Mouse (Mus musculus) CH12.LX (cell line): ENCODE data around the gene A530064D06Rik. TPM values are rescaled to one million over a fixed set of nuclear protein-coding genes. Genes with fewer than 3 reads are reported as not detected.

Source experiments
- DNase-seq: peaks from one replicate; pipeline ENCODE4 v3.0.0-alpha.2; 2013; ENCODE audit errors: extremely low read depth
- H3K27ac ChIP-seq: 2 replicates; pipeline ENCODE4 v1.5.1; 2012; ENCODE audit warnings: low read depth, mild to moderate bottlenecking, control low read depth, moderate library complexity; ENCODE audit not compliant: insufficient read depth
- H3K27me3 ChIP-seq: replicated peaks from 2 replicates; pipeline ENCODE3; 2012; ENCODE audit warnings: inconsistent platforms
- H3K36me3 ChIP-seq, 2 experiments: replicated peaks in 1 of 2; 2 replicates each; pipeline versions ENCODE3 to v1.6.1; 2012; ENCODE audit warnings: inconsistent platforms in 1 of 2, low read length in 1 of 2, mild to moderate bottlenecking in 1 of 2, mixed read lengths in 1 of 2, moderate library complexity in 1 of 2; ENCODE audit not compliant: control insufficient read depth in 1 of 2, insufficient read depth in 1 of 2
- H3K4me1 ChIP-seq, 2 experiments: 2 replicates each; pipeline ENCODE4 v1.6.1; 2012; ENCODE audit warnings: inconsistent platforms in 1 of 2, moderate library complexity in 1 of 2; ENCODE audit not compliant: insufficient read depth in 2 of 2, control insufficient read depth in 1 of 2
- H3K4me2 ChIP-seq: 2 replicates; pipeline ENCODE4 v1.6.1; 2012; ENCODE audit warnings: low read depth, mild to moderate bottlenecking, control low read depth; ENCODE audit not compliant: poor library complexity, insufficient read depth, severe bottlenecking
- H3K4me3 ChIP-seq, 3 experiments: fragments of 150-350 bp in 1 of 3; sonication (generic) in 1 of 3; replicated peaks in 1 of 3; 2 replicates each; pipeline versions ENCODE3 to v1.5.1; 2011 to 2012; ENCODE audit warnings: low read depth in 2 of 3, low read length in 2 of 3, mild to moderate bottlenecking in 2 of 3, moderate library complexity in 2 of 3, control low read depth in 1 of 3, improper control_type of control experiment in 1 of 3, inconsistent platforms in 1 of 3, mixed read lengths in 1 of 3; ENCODE audit not compliant: poor library complexity in 1 of 3
- H3K79me2 ChIP-seq: replicated peaks from 2 replicates; pipeline ENCODE4 v1.6.1; 2012; ENCODE audit warnings: mild to moderate bottlenecking, moderate library complexity; ENCODE audit not compliant: control insufficient read depth, poor library complexity, insufficient read depth, severe bottlenecking; ENCODE audit errors: extremely low read depth
- H3K9ac ChIP-seq: 2 replicates; pipeline ENCODE4 v1.6.1; 2012; ENCODE audit warnings: low read depth, mild to moderate bottlenecking, control low read depth, moderate library complexity; ENCODE audit not compliant: insufficient read depth
- H3K9me3 ChIP-seq: replicated peaks from 2 replicates; pipeline ENCODE3; 2012; ENCODE audit warnings: low read length, inconsistent platforms, mixed read lengths
- CHD1 ChIP-seq: IDR thresholded peaks from 2 replicates; pipeline ENCODE4 v1.6.1; 2012; ENCODE audit warnings: low read depth, low read length, improper control_type of control experiment, inconsistent platforms
- CHD2 ChIP-seq: IDR thresholded peaks from 2 replicates; pipeline ENCODE4 v1.6.1; 2011; ENCODE audit warnings: low read length, improper control_type of control experiment
- CTCF ChIP-seq, 2 experiments: IDR thresholded peaks in 1 of 2; conservative IDR thresholded peaks in 1 of 2; 2 replicates each; pipeline ENCODE4 v1.5.1; 2011 to 2012; ENCODE audit warnings: low read depth in 2 of 2, low read length in 2 of 2, improper control_type of control experiment in 1 of 2, inconsistent platforms in 1 of 2, mild to moderate bottlenecking in 1 of 2, moderate library complexity in 1 of 2
- E2F4 ChIP-seq: IDR thresholded peaks from 2 replicates; pipeline ENCODE4 v1.6.1; 2011; ENCODE audit warnings: low read depth, low read length, improper control_type of control experiment; ENCODE audit not compliant: insufficient replicate concordance
- ELF1 ChIP-seq: IDR thresholded peaks from 2 replicates; pipeline ENCODE4 v1.6.1; 2014; ENCODE audit warnings: low read depth, mild to moderate bottlenecking, inconsistent platforms, low read length, improper control_type of control experiment
- GABPA ChIP-seq: IDR thresholded peaks from 2 replicates; pipeline ENCODE4 v1.6.1; 2012; ENCODE audit warnings: low read depth, low read length, improper control_type of control experiment, inconsistent platforms; ENCODE audit not compliant: insufficient replicate concordance
- IRF4 ChIP-seq: IDR thresholded peaks from 2 replicates; pipeline ENCODE4 v1.6.1; 2014; ENCODE audit warnings: low read depth, mild to moderate bottlenecking, inconsistent platforms, low read length, improper control_type of control experiment
- JUN ChIP-seq: IDR thresholded peaks from 2 replicates; pipeline ENCODE4 v1.6.1; 2011; ENCODE audit warnings: low read depth, mild to moderate bottlenecking, low read length, improper control_type of control experiment, moderate library complexity; ENCODE audit not compliant: insufficient read depth
- MAFK ChIP-seq: IDR thresholded peaks from 2 replicates; pipeline ENCODE4 v1.6.1; 2011; ENCODE audit warnings: low read length, improper control_type of control experiment; ENCODE audit not compliant: insufficient replicate concordance
- MEF2A ChIP-seq: IDR thresholded peaks from 2 replicates; pipeline ENCODE4 v1.6.1; 2014; ENCODE audit warnings: low read depth, mild to moderate bottlenecking, inconsistent platforms, low read length, improper control_type of control experiment, borderline replicate concordance
- MYC ChIP-seq: IDR thresholded peaks from 2 replicates; pipeline ENCODE4 v1.6.1; 2011; ENCODE audit warnings: low read depth, mild to moderate bottlenecking, improper control_type of control experiment, low read length
- NELFE ChIP-seq: IDR thresholded peaks from 2 replicates; pipeline ENCODE4 v1.6.1; 2011; ENCODE audit warnings: low read depth, low read length, improper control_type of control experiment
- PAX5 ChIP-seq: IDR thresholded peaks from 2 replicates; pipeline ENCODE4 v1.6.1; 2012; ENCODE audit warnings: low read length, inconsistent platforms, mixed read lengths
- POLR2A ChIP-seq: IDR thresholded peaks from 2 replicates; pipeline ENCODE4 v1.6.1; 2011; ENCODE audit warnings: low read depth, mild to moderate bottlenecking, improper control_type of control experiment, low read length
- POLR2AphosphoS2 ChIP-seq: IDR thresholded peaks from 2 replicates; pipeline ENCODE4 v1.6.1; 2011; ENCODE audit warnings: low read depth, low read length, improper control_type of control experiment
- RCOR1 ChIP-seq: conservative IDR thresholded peaks from 2 replicates; pipeline ENCODE4 v1.6.1; 2012; ENCODE audit warnings: low read depth, mild to moderate bottlenecking, inconsistent platforms, low read length, improper control_type of control experiment
- SIN3A ChIP-seq: IDR thresholded peaks from 2 replicates; pipeline ENCODE4 v1.6.1; 2012; ENCODE audit warnings: low read length, improper control_type of control experiment, inconsistent platforms
- SMC3 ChIP-seq: IDR thresholded peaks from 2 replicates; pipeline ENCODE4 v1.6.1; 2011; ENCODE audit warnings: low read depth, low read length, improper control_type of control experiment
- TCF12 ChIP-seq: IDR thresholded peaks from 2 replicates; pipeline ENCODE4 v1.6.1; 2014; ENCODE audit warnings: low read depth, mild to moderate bottlenecking, inconsistent platforms, low read length, improper control_type of control experiment
- UBTF ChIP-seq: IDR thresholded peaks from 2 replicates; pipeline ENCODE4 v1.6.1; 2012; ENCODE audit warnings: low read depth, mild to moderate bottlenecking, inconsistent platforms, low read length, improper control_type of control experiment, moderate library complexity
- USF1 ChIP-seq: IDR thresholded peaks from 2 replicates; pipeline ENCODE4 v1.6.1; 2014; ENCODE audit warnings: low read depth, mild to moderate bottlenecking, inconsistent platforms, low read length, improper control_type of control experiment
- USF2 ChIP-seq: conservative IDR thresholded peaks from 2 replicates; pipeline ENCODE4 v1.6.1; 2011; ENCODE audit warnings: low read depth, low read length, improper control_type of control experiment
- ZC3H11A ChIP-seq: IDR thresholded peaks from 2 replicates; pipeline ENCODE4 v1.6.1; 2012; ENCODE audit warnings: low read depth, mild to moderate bottlenecking, inconsistent platforms, low read length, improper control_type of control experiment
- ZKSCAN1 ChIP-seq: IDR thresholded peaks from 2 replicates; pipeline ENCODE4 v1.6.1; 2012; ENCODE audit warnings: low read depth, inconsistent platforms, low read length, improper control_type of control experiment, borderline replicate concordance
- ZMIZ1 ChIP-seq: IDR thresholded peaks from 2 replicates; pipeline ENCODE4 v1.6.1; 2012; ENCODE audit warnings: low read depth, mild to moderate bottlenecking, inconsistent platforms, low read length, improper control_type of control experiment
- ZNF384 ChIP-seq: IDR thresholded peaks from 2 replicates; pipeline ENCODE4 v1.6.1; 2012; ENCODE audit warnings: low read depth, low read length, improper control_type of control experiment, inconsistent platforms
- dilution Hi-C: fragments of 300-500 bp; cut with MboI; formaldehyde crosslinking; loops from 2 replicates; pipeline ENCODE4 v1.14.3; 2020; ENCODE audit warnings: low sequenced_read_pairs; ENCODE audit not compliant: extremely low pct_unique_long_range_greater_than_20kb, extremely low pct_ligation_motif_present
- in situ Hi-C: fragments of 300-500 bp; cut with MboI; formaldehyde crosslinking; loops from 3 replicates; pipeline ENCODE4 v1.14.3; 2019; ENCODE audit warnings: low sequenced_read_pairs, low pct_ligation_motif_present, low pct_unique_long_range_greater_than_20kb, mixed read lengths
- polyA plus RNA-seq: library from polyadenylated mRNA; unstranded; fragments of >175 nt; gene quantifications from 2 replicates; pipeline ENCODE4 v1.2.1, GENCODE M21; 2012; ENCODE audit warnings: low read depth; ENCODE audit not compliant: insufficient read length
- total RNA-seq, 2 experiments: library from RNA; depleted of rRNA; stranded (reverse); fragments of 300-350 nt in 1 of 2; fragments of >200 nt in 1 of 2; gene quantifications; 2 replicates each; pipeline ENCODE4 v1.2.3; 2012 to 2014

The A530064D06Rik gene
- total and polyA plus RNA-seq, 3 experiments, result 0.15 to 0.60 TPM; not detected in 1

DNA sequence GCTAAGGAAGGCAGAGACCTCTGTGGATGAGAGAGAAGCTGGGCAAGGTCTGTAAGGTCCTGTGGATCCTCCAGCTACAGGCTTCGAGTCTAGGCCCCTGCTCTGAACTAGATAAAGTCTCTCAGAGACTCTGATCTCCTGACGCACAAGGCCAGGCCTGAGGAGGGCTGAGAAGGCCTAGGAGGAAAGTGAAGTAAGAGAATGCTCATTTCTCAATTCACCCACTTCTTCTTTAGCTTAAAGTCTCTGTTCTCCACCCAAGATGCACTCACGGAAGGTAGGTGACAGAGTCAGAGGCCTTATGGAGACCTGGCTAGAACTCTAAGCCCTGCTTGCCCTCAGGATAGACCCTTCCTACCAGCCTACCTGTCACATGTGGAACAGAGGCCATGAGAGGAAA is 21.0 kb downstream of the A530064D06Rik start, which contains the start of gene 9830107B12Rik:
9830107B12Rik (minus strand) TSS at position 149 of the 400 bp plus-strand sequence.
- dilution Hi-C loops, result no loop called here
- H3K9ac ChIP-seq, result no peak within 1 kb of the TSS
- in situ Hi-C loops, result no loop called here
- H3K4me2 ChIP-seq, result no peak within 1 kb of the TSS
- TF ChIP-seq ZMIZ1 (no peak), USF1 (no peak), POLR2AphosphoS2 (no peak), ELF1 (no peak), MYC (no peak), ZKSCAN1 (no peak), RCOR1 (no peak), ZNF384 (no peak), UBTF (no peak), ZC3H11A (no peak), CTCF (conservative IDR thresholded peaks at IDR 0.05 in 1 of 2, IDR thresholded peaks at IDR 0.05 in 1 of 2; ENCODE audit: low read depth in 2 of 2, low read length in 2 of 2) (no peak), MAFK (no peak), CHD2 (no peak), MEF2A (no peak), GABPA (no peak), SIN3A (no peak), TCF12 (no peak)
- DNase-seq, result no peak
- H3K27ac ChIP-seq, result no peak within 1 kb of the TSS
- peaks cover 0 to 8% of the 10 kb centered on the region in 2 experiments; a peak in 1 of 4 replicates for H3K4me1 ChIP-seq
- peaks cover 3% of the 10 kb centered on the region for H3K9me3 ChIP-seq
- no peaks in the 10 kb centered on the region for H3K36me3 ChIP-seq
- no peaks in the 10 kb centered on the region for H3K27me3 ChIP-seq
- H3K4me3 ChIP-seq, result no peak within 1 kb of the TSS
- no peaks in the 10 kb centered on the region for H3K79me2 ChIP-seq

- in situ Hi-C loops, result no loop called here
- TF ChIP-seq ZC3H11A (no peak), USF2 (no peak), JUN (no peak), UBTF (no peak), POLR2A (no peak), E2F4 (no peak), CHD2 (no peak), PAX5 (no peak), RCOR1 (no peak), CHD1 (no peak), ELF1 (no peak), IRF4 (no peak), NELFE (no peak), CTCF (conservative IDR thresholded peaks at IDR 0.05 in 1 of 2, IDR thresholded peaks at IDR 0.05 in 1 of 2; ENCODE audit: low read depth in 2 of 2, low read length in 2 of 2) (no peak), SMC3 (no peak), SIN3A (no peak)
- no peaks in the 10 kb centered on the region for H3K27me3 ChIP-seq
- no peaks in the 10 kb centered on the region for H3K36me3 ChIP-seq
- no peak for DNase-seq
- H3K4me2 ChIP-seq, result no peak overlapping the region
- H3K4me1 ChIP-seq, result no peaks in the 10 kb centered on the region
- H3K79me2 ChIP-seq, result no peaks in the 10 kb centered on the region
- no peak overlapping the region for H3K9ac ChIP-seq
- H3K27ac ChIP-seq, result no peak overlapping the region
- dilution Hi-C loops, result no loop called here
- no peak overlapping the region for H3K4me3 ChIP-seq
- H3K9me3 ChIP-seq, result no peaks in the 10 kb centered on the region
Observed at GRCm38 (mm10) chr17:48132810-48133209, 34.3 kb downstream of the A530064D06Rik start.
